Mouse (Mus musculus) testis, adult 2 months (tissue): ENCODE measurements around the gene Gm11042.

ENCODE experiments used
- CTCF ChIP-seq: fragments of 200-500 bp; IDR thresholded peaks from 2 replicates; pipeline ENCODE4 v1.5.1; 2012; ENCODE audit warnings: low read depth, mild to moderate bottlenecking, inconsistent platforms, low read length, moderate library complexity; ENCODE audit not compliant: control insufficient read depth, insufficient read depth, insufficient replicate concordance
- POLR2A ChIP-seq: fragments of 200-500 bp; IDR thresholded peaks from 2 replicates; pipeline ENCODE4 v1.6.1; 2012; ENCODE audit warnings: low read depth, mild to moderate bottlenecking, inconsistent platforms, low read length, moderate library complexity; ENCODE audit not compliant: control insufficient read depth

DNA sequence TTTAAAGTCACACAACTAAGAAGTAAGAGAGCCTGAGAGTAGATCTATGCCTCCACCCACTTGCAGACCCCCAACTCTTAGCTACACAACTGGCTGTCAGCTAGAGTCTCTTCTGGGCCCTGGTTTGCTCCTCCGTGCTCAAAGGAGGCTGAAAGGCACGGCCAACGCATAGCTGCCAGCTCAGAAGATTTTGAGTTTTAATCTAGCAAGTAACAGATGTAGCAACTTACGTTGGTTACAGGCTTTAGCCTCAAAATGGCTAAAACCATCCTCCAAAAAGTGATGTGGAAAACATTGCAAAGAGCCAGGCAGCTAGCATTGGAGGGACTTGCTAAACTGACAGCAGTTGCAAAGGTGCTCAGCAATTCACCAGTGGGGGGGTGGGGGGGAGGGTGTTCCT, 25.2 kb downstream of the Gm11042 start:
- TF ChIP-seq CTCF, result no peak
- no peak for TF ChIP-seq POLR2A
